Mouse (Mus musculus) ES-Bruce4 (cell line): ENCODE results near the gene Apopt1.

ENCODE experiments used
- CTCF ChIP-seq: IDR thresholded peaks from one replicate; pipeline ENCODE4 v1.8.1; 2011; ENCODE audit warnings: low read depth, low read length
- POLR2A ChIP-seq: IDR thresholded peaks from one replicate; pipeline ENCODE4 v1.8.1; 2011; ENCODE audit warnings: low read length; ENCODE audit not compliant: insufficient read depth

GRCm38 (mm10) chr12:111774156-111774555 lies 61.1 kb downstream of the Apopt1 start:
- TF ChIP-seq POLR2A (no peak), CTCF (no peak)
